Mouse (Mus musculus): ENCODE measurements around the gene Naa35.
A peak's percentile ranks its signal among the peaks of the same experiment; 100 is the strongest.

- no peak for TF ChIP-seq CTCF (conservative IDR thresholded peaks at IDR 0.05; ENCODE audit: low read length)
- TF ChIP-seq POU5F1 (IDR thresholded peaks at IDR 0.05; ENCODE audit: borderline replicate concordance, low read length) = 0 out of 2 replicates have a peak, but pooled peaks have one; percentile 57
Measured at GRCm38 (mm10) chr13:59656975-59657388, 71.9 kb downstream of the Naa35 start.
